Mouse (Mus musculus) myocyte (in vitro differentiated cells): ENCODE data around the gene Olfr711. TPM values are rescaled to one million over a fixed set of nuclear protein-coding genes. Genes with fewer than 3 reads are reported as not detected.
"Not testable (repeated sequence)": the region's sequence is repeated elsewhere in the genome, so short reads cannot be mapped to it uniquely, and the experiment has no call there.

Experiments used
- H3K27me3 ChIP-seq: one replicate; pipeline ENCODE4 v1.6.1; 2011; ENCODE audit not compliant: control insufficient read depth, insufficient read depth, insufficient read length
- H3K36me3 ChIP-seq: one replicate; pipeline ENCODE4 v1.6.1; 2011; ENCODE audit not compliant: control insufficient read depth, insufficient read depth
- H3K4me2 ChIP-seq: one replicate; pipeline ENCODE4 v1.6.1; 2011; ENCODE audit warnings: low read depth, control low read depth
- H3K4me3 ChIP-seq: one replicate; pipeline ENCODE4 v1.5.1; 2011; ENCODE audit warnings: mild to moderate bottlenecking, control low read depth, moderate library complexity
- H3K79me2 ChIP-seq: one replicate; pipeline ENCODE4 v1.6.1; 2011; ENCODE audit not compliant: control insufficient read depth, insufficient read depth
- H3ac ChIP-seq: one replicate; pipeline ENCODE4 v1.6.1; 2011; ENCODE audit not compliant: control insufficient read depth, insufficient read length
- CEBPB ChIP-seq: IDR thresholded peaks from 2 replicates; pipeline ENCODE4 v1.6.1; 2011; ENCODE audit warnings: mild to moderate bottlenecking, moderate library complexity; ENCODE audit not compliant: poor library complexity, insufficient read depth, severe bottlenecking
- E2F4 ChIP-seq: IDR thresholded peaks from one replicate; pipeline ENCODE4 v1.6.1; 2011; ENCODE audit warnings: mild to moderate bottlenecking, control low read depth, moderate library complexity; ENCODE audit not compliant: insufficient read depth
- MAX ChIP-seq: IDR thresholded peaks from one replicate; pipeline ENCODE4 v1.6.1; 2011; ENCODE audit warnings: low read depth, mild to moderate bottlenecking, control low read depth
- MYOD1 ChIP-seq, 3 experiments: IDR thresholded peaks; one replicate each; pipeline ENCODE4 v1.6.1; 2011; ENCODE audit warnings: control low read depth in 2 of 3, low read depth in 2 of 3, mild to moderate bottlenecking in 2 of 3, moderate library complexity in 1 of 3; ENCODE audit not compliant: insufficient read length in 2 of 3, control insufficient read depth in 1 of 3
- MYOG ChIP-seq, 3 experiments: IDR thresholded peaks; one replicate each; pipeline ENCODE4 v1.6.1; 2011; ENCODE audit warnings: control low read depth in 2 of 3, low read depth in 2 of 3, mild to moderate bottlenecking in 2 of 3; ENCODE audit not compliant: insufficient read length in 2 of 3, control insufficient read depth in 1 of 3, insufficient read depth in 1 of 3
- POLR2A ChIP-seq: IDR thresholded peaks from one replicate; pipeline ENCODE4 v1.6.1; 2011; ENCODE audit warnings: low read depth, mild to moderate bottlenecking, control low read depth, moderate library complexity; ENCODE audit not compliant: insufficient read length
- POLR2AphosphoS2 ChIP-seq: IDR thresholded peaks from one replicate; pipeline ENCODE4 v1.6.1; 2011; ENCODE audit warnings: low read depth, control low read depth; ENCODE audit not compliant: insufficient read length
- REST ChIP-seq: IDR thresholded peaks from one replicate; pipeline ENCODE4 v1.6.1; 2011; ENCODE audit warnings: mild to moderate bottlenecking, control low read depth, moderate library complexity; ENCODE audit not compliant: insufficient read depth, insufficient read length
- SRF ChIP-seq: IDR thresholded peaks from one replicate; pipeline ENCODE4 v1.6.1; 2011; ENCODE audit warnings: low read depth; ENCODE audit not compliant: control insufficient read depth, insufficient read length
- TCF12 ChIP-seq: IDR thresholded peaks from one replicate; pipeline ENCODE4 v1.6.1; 2011; ENCODE audit warnings: mild to moderate bottlenecking, control low read depth; ENCODE audit not compliant: poor library complexity, insufficient read depth, severe bottlenecking
- TCF3 ChIP-seq: IDR thresholded peaks from one replicate; pipeline ENCODE4 v1.6.1; 2011; ENCODE audit warnings: low read depth, control low read depth; ENCODE audit not compliant: insufficient read length
- USF1 ChIP-seq: IDR thresholded peaks from one replicate; pipeline ENCODE4 v1.6.1; 2011; ENCODE audit warnings: low read depth, mild to moderate bottlenecking, control low read depth, moderate library complexity
- polyA plus RNA-seq: library from polyadenylated mRNA; unstranded; fragments of >200 nt; fragmentation: generic; extraction: Trizol; gene quantifications from one replicate; pipeline ENCODE4 v1.2.1, GENCODE M21; 2012; ENCODE audit warnings: missing spikeins

Gene Olfr711
- polyA plus RNA-seq, 1 experiment, result not detected

- Histone ChIP-seq H3K4me2 (no peak within 1 kb of the TSS), H3K36me3 (no peaks in the 10 kb centered on the region), H3K4me3 (no peak within 1 kb of the TSS), H3K79me2 (no peaks in the 10 kb centered on the region), H3ac (no peak within 1 kb of the TSS), H3K27me3 (no peaks in the 10 kb centered on the region)
- TF ChIP-seq TCF12 (no peak), SRF (no peak), USF1 (no peak), POLR2A (no peak), TCF3 (no peak), MYOG (IDR thresholded peaks at IDR 0.05; ENCODE audit: control insufficient read depth in 1 of 3, insufficient read depth in 1 of 3, insufficient read length in 2 of 3, low read depth in 2 of 3) (no peak), CEBPB (no peak), REST (no peak), MYOD1 (IDR thresholded peaks at IDR 0.05; ENCODE audit: control insufficient read depth in 1 of 3, insufficient read length in 2 of 3, low read depth in 2 of 3) (no peak), E2F4 (no peak)
Observed at GRCm38 (mm10) chr7:106963837-106964236, 11.4 kb downstream of the Olfr711 start, which contains the start of gene Olfr6. Gene Olfr6, minus strand, starts transcription at chr7:106963937.

DNA sequence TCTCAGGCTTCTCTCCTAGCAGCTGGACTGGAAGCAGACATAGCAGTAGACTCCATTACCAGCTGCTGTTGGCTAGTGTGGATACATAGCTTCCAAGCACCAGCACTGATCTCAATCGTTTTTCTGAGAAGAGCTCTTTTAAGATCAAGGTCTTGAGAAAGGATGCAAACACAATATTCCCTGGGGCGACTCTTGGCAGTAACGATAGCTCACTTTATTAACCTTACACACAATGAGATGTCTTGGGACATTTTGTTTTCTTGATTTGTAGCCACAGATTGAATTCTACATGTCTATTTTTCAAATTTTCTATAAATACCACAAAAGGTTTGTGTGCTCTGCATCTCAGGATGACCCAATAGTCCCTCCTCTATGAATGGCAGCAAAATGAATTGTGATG is 27.0 kb downstream of the Olfr711 start, which contains the start of gene Olfr710:
Olfr710 (minus strand) TSS at position 101 of the 400 bp plus-strand sequence.
- H3K4me3 ChIP-seq, result no peak within 1 kb of the TSS
- H3K27me3 ChIP-seq, result no peaks in the 10 kb centered on the region
- TF ChIP-seq SRF (no peak), POLR2AphosphoS2 (no peak), E2F4 (no peak), TCF12 (no peak)
- H3K79me2 ChIP-seq, result no peaks in the 10 kb centered on the region
- H3K4me2 ChIP-seq, result no peak within 1 kb of the TSS
- H3K36me3 ChIP-seq, result no peaks in the 10 kb centered on the region
- no peak within 1 kb of the TSS for H3ac ChIP-seq

DNA sequence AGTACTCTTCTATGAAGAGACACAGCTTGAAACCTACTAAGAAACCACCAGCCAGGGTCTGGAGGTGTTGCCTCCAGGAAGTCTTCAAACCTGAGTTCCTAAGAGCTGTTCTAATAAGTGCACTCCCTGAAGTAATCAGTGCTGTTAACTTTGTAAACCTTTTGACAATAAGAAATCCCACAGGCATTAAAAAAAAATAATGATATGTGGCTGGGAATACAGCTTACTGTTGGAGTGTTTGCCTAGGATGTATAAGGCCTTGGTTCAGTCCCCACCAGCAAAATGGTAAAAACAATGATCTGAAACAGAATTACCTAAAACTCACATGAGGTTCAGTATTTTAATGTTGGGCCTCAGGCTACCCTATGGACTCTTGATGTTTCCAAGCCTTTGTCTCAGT is 43.1 kb downstream of the Olfr711 start, which contains the start of gene Olfr709-ps1:
Olfr709-ps1 (minus strand) TSS at position 101 of the 400 bp plus-strand sequence.
- no peaks in the 10 kb centered on the region for H3K27me3 ChIP-seq
- no peak within 1 kb of the TSS for H3ac ChIP-seq
- H3K36me3 ChIP-seq, result no peaks in the 10 kb centered on the region
- TF ChIP-seq SRF (no peak), MYOG (IDR thresholded peaks at IDR 0.05; ENCODE audit: control insufficient read depth in 1 of 3, insufficient read depth in 1 of 3, insufficient read length in 2 of 3, low read depth in 2 of 3) (no peak), MYOD1 (IDR thresholded peaks at IDR 0.05; ENCODE audit: control insufficient read depth in 1 of 3, insufficient read length in 2 of 3, low read depth in 2 of 3) (no peak), MAX (no peak), POLR2AphosphoS2 (no peak), TCF3 (no peak), REST (no peak), POLR2A (no peak), E2F4 (no peak), TCF12 (no peak), CEBPB (no peak), USF1 (no peak)
- H3K4me3 ChIP-seq, result no peak within 1 kb of the TSS
- no peaks in the 10 kb centered on the region for H3K79me2 ChIP-seq
- no peak within 1 kb of the TSS for H3K4me2 ChIP-seq

DNA sequence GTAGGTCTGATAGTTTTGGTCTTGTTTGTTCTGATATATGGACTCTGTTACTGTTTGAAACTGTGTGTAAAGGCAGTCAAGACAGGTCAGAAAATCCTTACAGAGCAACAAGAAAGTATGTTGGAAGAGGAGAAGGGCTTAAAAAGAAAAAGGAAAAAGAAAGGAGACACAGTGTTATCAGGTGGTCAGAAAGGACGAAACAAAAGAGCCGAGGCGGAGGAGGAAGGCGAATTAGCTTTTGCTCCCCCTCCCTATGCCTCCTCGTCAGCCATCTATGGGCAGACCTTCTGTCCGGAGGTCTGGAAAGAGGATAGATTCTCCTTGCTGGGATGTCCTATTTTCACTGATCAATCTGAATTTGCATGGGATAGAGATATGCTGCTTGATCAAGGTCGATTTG is 54.3 kb downstream of the Olfr711 start:
- not testable (repeated sequence) for H3ac ChIP-seq, H3K4me3 ChIP-seq, H3K79me2 ChIP-seq, H3K27me3 ChIP-seq, H3K4me2 ChIP-seq, H3K36me3 ChIP-seq

Other genes starting within 250 kb of the Olfr711 start
- gene Olfr697, start 233.0 kb downstream of the Olfr711 start, polyA plus RNA-seq, result not detected
- gene Olfr698, start 220.1 kb downstream of the Olfr711 start, polyA plus RNA-seq, result not detected
- gene Olfr699, start 182.3 kb downstream of the Olfr711 start, polyA plus RNA-seq, result not detected
- not detected for gene Olfr700, start 166.6 kb downstream of the Olfr711 start, polyA plus RNA-seq
- not detected for gene Olfr701, start 161.3 kb downstream of the Olfr711 start, polyA plus RNA-seq
- not detected for gene Olfr702, start 141.6 kb downstream of the Olfr711 start, polyA plus RNA-seq
- gene Olfr703, start 132.1 kb downstream of the Olfr711 start, polyA plus RNA-seq, result not detected
- not detected for gene Olfr704, start 112.3 kb downstream of the Olfr711 start, polyA plus RNA-seq
- gene Olfr705, start 98.6 kb downstream of the Olfr711 start, polyA plus RNA-seq, result not detected
- gene Olfr706, start 87.3 kb downstream of the Olfr711 start, polyA plus RNA-seq, result not detected
- gene Olfr707, start 74.2 kb downstream of the Olfr711 start, polyA plus RNA-seq, result not detected
- gene Olfr1532-ps1, start 67.5 kb downstream of the Olfr711 start, polyA plus RNA-seq, result not detected
- gene Olfr709-ps1, start 43.2 kb downstream of the Olfr711 start, polyA plus RNA-seq, result not detected
- gene Olfr710, start 27.1 kb downstream of the Olfr711 start, polyA plus RNA-seq, result not detected
- gene Olfr6, start 11.5 kb downstream of the Olfr711 start, polyA plus RNA-seq, result not detected
- gene Olfr2, start 30.6 kb upstream of the Olfr711 start, polyA plus RNA-seq, result not detected
- gene Olfr713, start 55.7 kb upstream of the Olfr711 start, polyA plus RNA-seq, result not detected
- gene Olfr714, start 95.5 kb upstream of the Olfr711 start, polyA plus RNA-seq, result not detected
- not detected for gene Olfr17, start 117.8 kb upstream of the Olfr711 start, polyA plus RNA-seq
- not detected for gene Olfr715b, start 134.9 kb upstream of the Olfr711 start, polyA plus RNA-seq
- gene Olfr715, start 155.6 kb upstream of the Olfr711 start, polyA plus RNA-seq, result not detected
- gene Olfr716, start 162.9 kb upstream of the Olfr711 start, polyA plus RNA-seq, result not detected
- not detected for gene Nlrp14, start 191.5 kb upstream of the Olfr711 start, polyA plus RNA-seq
- not detected for gene Rbmxl2, start 234.0 kb upstream of the Olfr711 start, polyA plus RNA-seq